Mouse (Mus musculus) midbrain, embryonic 16.5 days (tissue): ENCODE results near the gene C77080. TPM values are rescaled to one million over a fixed set of nuclear protein-coding genes. Genes with fewer than 3 reads are reported as not detected.

ENCODE experiments used
- ATAC-seq: fragments of 200-750 bp; cut with Nextera tagmentation; 2 replicates; pipeline ENCODE4 v1.8.0; 2017; ENCODE audit warnings: moderate TSS enrichment
- H3K27ac ChIP-seq: fragments of 300-500 bp; sonication (generic); 2 replicates; pipeline ENCODE4 v1.5.1; 2014; ENCODE audit warnings: mild to moderate bottlenecking, low read length, mixed read lengths
- H3K27me3 ChIP-seq: fragments of 300-500 bp; sonication (generic); 2 replicates; pipeline ENCODE4 v1.6.1; 2014; ENCODE audit warnings: low read depth, low read length, mixed read lengths; ENCODE audit not compliant: control insufficient read depth, insufficient read depth
- H3K36me3 ChIP-seq: fragments of 300-500 bp; sonication (generic); 2 replicates; pipeline ENCODE4 v1.6.1; 2014; ENCODE audit warnings: mild to moderate bottlenecking, low read length, moderate library complexity, mixed read lengths; ENCODE audit not compliant: control insufficient read depth, insufficient read depth
- H3K4me1 ChIP-seq: fragments of 300-500 bp; sonication (generic); 2 replicates; pipeline ENCODE4 v1.6.1; 2014; ENCODE audit warnings: mild to moderate bottlenecking, low read length, mixed read lengths; ENCODE audit not compliant: control insufficient read depth, insufficient read depth
- H3K4me2 ChIP-seq: fragments of 300-500 bp; sonication (generic); 2 replicates; pipeline ENCODE4 v1.6.1; 2014; ENCODE audit warnings: mild to moderate bottlenecking, low read length, mixed read lengths
- H3K4me3 ChIP-seq: fragments of 300-500 bp; sonication (generic); 2 replicates; pipeline ENCODE4 v1.5.1; 2014; ENCODE audit warnings: low read depth, mild to moderate bottlenecking, low read length, moderate library complexity, mixed read lengths
- H3K9ac ChIP-seq: fragments of 300-500 bp; sonication (generic); 2 replicates; pipeline ENCODE4 v1.6.1; 2014; ENCODE audit warnings: low read depth, low read length, mixed read lengths
- H3K9me3 ChIP-seq: fragments of 300-500 bp; sonication (generic); replicated peaks from 2 replicates; pipeline ENCODE4 v1.6.1; 2014; ENCODE audit warnings: mild to moderate bottlenecking, low read length, mixed read lengths; ENCODE audit not compliant: control insufficient read depth, poor library complexity, severe bottlenecking
- WGBS: fragments of 180-500 bp; shearing (Covaris S2); extraction: QIAGEN DNeasy Blood & Tissue Kit; methylation state at CpG from one replicate; pipeline ENCODE4 v1.1.7; 2014; 5-methylcytosine and 5-hydroxymethylcytosine counted together
- polyA plus RNA-seq: library from polyadenylated mRNA; unstranded; fragments of >200 nt; fragmentation: Nextera tagmentation; extraction: Ambion mirVana; gene quantifications from 2 replicates; pipeline ENCODE4 v1.2.1, GENCODE M21; 2015

Gene C77080
- polyA plus RNA-seq, 1 experiment from 2014 or later: 6.7 TPM

GRCm38 (mm10) chr4:129293702-129294101 is 32.5 kb upstream of the C77080 start:
- no peak for ATAC-seq
- Histone ChIP-seq H3K9ac (no peak overlapping the region), H3K9me3 (no peaks in the 10 kb centered on the region), H3K36me3 (no peaks in the 10 kb centered on the region), H3K4me2 (no peak overlapping the region), H3K4me3 (no peak overlapping the region), H3K27ac (no peak overlapping the region), H3K27me3 (no peaks in the 10 kb centered on the region), H3K4me1 (no peaks in the 10 kb centered on the region)
- 32% methylated on average over 16 of the region's 16 CpGs for WGBS

DNA sequence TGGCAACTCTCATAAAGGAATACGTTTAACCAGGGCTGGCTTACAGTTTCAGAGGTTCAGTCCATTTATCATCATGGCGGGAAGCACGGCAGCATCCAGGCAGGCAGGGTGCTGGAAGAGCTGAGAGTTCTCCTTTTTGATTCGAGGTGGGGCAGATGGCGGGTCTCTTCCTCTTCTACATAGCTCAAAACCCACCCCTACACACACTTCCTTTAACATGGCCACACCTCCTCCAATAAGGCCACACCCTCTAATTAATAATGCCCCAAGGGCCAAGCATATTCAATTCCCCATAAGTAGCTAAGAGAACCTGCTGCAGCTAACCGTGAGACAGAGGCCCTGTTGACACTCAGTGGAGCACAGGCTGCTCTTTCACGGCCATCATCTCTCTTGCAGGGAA is 31.6 kb upstream of the C77080 start:
- WGBS: 66% methylated on average over 7 of the region's 7 CpGs
- no peaks in the 10 kb centered on the region for H3K27me3 ChIP-seq
- H3K4me2 ChIP-seq: no peak overlapping the region
- no peaks in the 10 kb centered on the region for H3K4me1 ChIP-seq
- H3K36me3 ChIP-seq: no peaks in the 10 kb centered on the region
- no peak overlapping the region for H3K9ac ChIP-seq
- no peak for ATAC-seq
- no peak overlapping the region for H3K27ac ChIP-seq
- H3K4me3 ChIP-seq: no peak overlapping the region
- H3K9me3 ChIP-seq: no peaks in the 10 kb centered on the region

GRCm38 (mm10) chr4:129289671-129290070 is 28.5 kb upstream of the C77080 start:
- WGBS: 94% methylated on average over 8 of the region's 8 CpGs
- Histone ChIP-seq H3K9me3 (no peaks in the 10 kb centered on the region), H3K27ac (no peak overlapping the region), H3K4me1 (peaks cover 11% of the 10 kb centered on the region), H3K4me3 (no peak overlapping the region), H3K27me3 (no peaks in the 10 kb centered on the region; the same call in 1 of the 2 replicates), H3K36me3 (no peaks in the 10 kb centered on the region), H3K4me2 (no peak overlapping the region), H3K9ac (no peak overlapping the region)
- ATAC-seq: no peak

DNA sequence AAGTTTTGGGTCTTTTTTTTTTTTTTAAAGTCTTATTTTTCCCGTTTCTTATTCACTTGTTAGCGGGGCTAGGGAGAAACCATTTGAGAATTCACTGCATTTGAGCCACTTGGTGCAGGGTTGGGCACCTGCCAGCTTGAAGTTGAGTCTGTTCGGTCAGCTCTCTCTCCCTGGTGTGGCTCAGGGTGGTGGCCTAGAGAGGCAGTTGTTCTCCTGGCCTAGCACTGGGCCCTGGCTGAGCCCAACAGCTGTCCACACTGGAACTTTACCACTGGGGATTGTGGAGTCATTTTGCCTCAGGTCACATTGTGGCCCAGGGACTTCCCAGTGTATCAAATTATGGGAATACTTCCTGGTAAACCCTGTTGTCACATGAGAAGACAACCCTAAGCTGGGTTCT is 26.9 kb upstream of the C77080 start:
- WGBS: 29% methylated on average over 3 of the region's 3 CpGs
- Histone ChIP-seq H3K27ac (no peak overlapping the region), H3K9ac (no peak overlapping the region), H3K4me2 (peak overlapping the region; percentile 85), H3K27me3 (no peaks in the 10 kb centered on the region; the same call in 1 of the 2 replicates), H3K4me1 (peaks cover 11% of the 10 kb centered on the region), H3K4me3 (peak overlapping the region; percentile 49; the same call in 1 of the 2 replicates), H3K36me3 (no peaks in the 10 kb centered on the region), H3K9me3 (no peaks in the 10 kb centered on the region)
- no peak for ATAC-seq

DNA sequence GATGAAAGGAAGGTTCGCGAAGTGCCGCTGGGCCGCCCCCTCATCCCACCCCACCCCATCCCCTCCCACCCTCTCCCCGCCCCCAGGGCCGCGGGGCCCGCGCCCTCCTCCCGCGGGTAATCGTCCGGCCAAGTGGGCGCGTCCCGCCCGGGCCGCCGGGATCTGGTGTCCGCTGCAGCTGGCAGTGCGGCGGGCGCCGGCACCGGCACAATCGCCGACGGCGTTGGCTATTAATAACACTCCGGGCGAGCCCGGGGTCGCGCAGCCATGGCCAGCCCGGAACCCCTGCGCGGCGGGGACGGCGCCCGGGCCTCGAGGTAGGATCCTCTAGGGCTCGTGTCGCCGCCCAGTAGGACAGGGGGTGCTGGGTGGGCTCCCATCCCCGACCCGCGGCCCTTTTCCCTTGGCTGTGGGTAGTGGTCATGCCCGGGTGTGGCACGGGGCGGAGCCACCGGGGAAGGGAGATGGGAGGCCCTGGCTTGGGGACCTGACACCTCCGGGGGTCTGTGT is 26.3 kb upstream of the C77080 start, which contains the start of gene Sync:
Gene Sync, plus strand, starts transcription at position 146 of the 510 bp plus-strand sequence.
- peak within 1 kb of the TSS; percentile 49 for H3K4me3 ChIP-seq
- peaks cover 11% of the 10 kb centered on the region for H3K4me1 ChIP-seq
- no peak within 1 kb of the TSS for H3K27ac ChIP-seq
- H3K36me3 ChIP-seq: no peaks in the 10 kb centered on the region
- peak within 1 kb of the TSS; percentile 85 for H3K4me2 ChIP-seq
- H3K9ac ChIP-seq: peak within 1 kb of the TSS; percentile 66
- no peaks in the 10 kb centered on the region for H3K9me3 ChIP-seq
- ATAC-seq: no peak
- WGBS: 1% methylated on average over 44 of the region's 53 CpGs
- no peaks in the 10 kb centered on the region; the same call in 1 of the 2 replicates for H3K27me3 ChIP-seq

DNA sequence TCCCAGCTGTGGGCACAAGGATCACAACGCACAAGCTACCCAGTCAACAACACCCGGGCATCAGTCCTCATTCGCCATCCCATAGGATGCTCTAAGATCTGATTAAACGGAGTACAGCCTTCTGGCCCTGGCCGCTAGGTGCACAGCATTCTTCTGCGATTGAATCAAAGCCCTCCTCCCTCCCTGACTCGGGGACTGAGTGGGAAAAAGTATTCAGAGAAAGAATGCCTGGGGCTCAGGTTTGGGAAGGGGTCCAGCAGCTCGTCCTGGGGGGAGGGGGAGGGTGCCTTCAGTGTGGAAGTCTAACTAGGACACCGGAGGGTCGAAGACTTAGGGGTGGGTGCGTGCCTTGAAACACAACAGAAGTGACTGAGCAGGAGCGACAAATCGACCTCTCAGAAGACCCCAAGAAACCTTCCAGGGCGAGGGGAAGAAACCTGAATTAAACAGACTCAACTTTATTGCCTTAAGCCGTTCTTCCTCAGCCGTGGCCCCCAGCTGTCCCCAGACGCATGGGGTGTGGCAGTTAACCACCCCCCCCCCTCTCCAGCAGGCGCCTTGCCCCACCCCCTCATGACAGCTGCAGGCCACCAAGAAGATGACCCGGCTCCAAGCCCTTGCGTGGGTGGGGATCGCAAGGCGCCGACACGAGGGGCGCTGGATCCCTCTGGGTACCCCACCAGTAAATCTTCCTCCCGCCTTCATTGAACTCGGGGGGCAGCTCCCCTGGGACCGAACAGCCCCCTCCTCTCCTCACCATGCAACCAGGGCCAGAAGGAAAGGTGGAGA is 25.7 kb upstream of the C77080 start:
- WGBS: 2% methylated on average over 28 of the region's 28 CpGs
- no peak for ATAC-seq
- H3K36me3 ChIP-seq: no peaks in the 10 kb centered on the region
- H3K27ac ChIP-seq: no peak overlapping the region
- H3K4me1 ChIP-seq: peaks cover 11% of the 10 kb centered on the region
- H3K27me3 ChIP-seq: no peaks in the 10 kb centered on the region; the same call in 1 of the 2 replicates
- no peaks in the 10 kb centered on the region for H3K9me3 ChIP-seq
- peak overlapping the region; percentile 85 for H3K4me2 ChIP-seq
- peak overlapping the region; percentile 49 for H3K4me3 ChIP-seq
- H3K9ac ChIP-seq: peak overlapping the region; percentile 66

- no peak; the same call in 1 of the 2 replicates for ATAC-seq
- 65% methylated on average over 5 of the region's 5 CpGs for WGBS
- no peaks in the 10 kb centered on the region; the same call in 1 of the 2 replicates for H3K27me3 ChIP-seq
- H3K36me3 ChIP-seq: no peaks in the 10 kb centered on the region
- H3K4me2 ChIP-seq: peak overlapping the region; percentile 85; the same call in 1 of the 2 replicates
- H3K9me3 ChIP-seq: no peaks in the 10 kb centered on the region
- no peak overlapping the region for H3K9ac ChIP-seq
- H3K4me3 ChIP-seq: no peak overlapping the region
- H3K4me1 ChIP-seq: peaks cover 11% of the 10 kb centered on the region
- H3K27ac ChIP-seq: no peak overlapping the region
Measured at GRCm38 (mm10) chr4:129286001-129286682, 24.9 kb upstream of the C77080 start.

- ATAC-seq: no peak
- Histone ChIP-seq H3K4me3 (no peak overlapping the region), H3K36me3 (no peaks in the 10 kb centered on the region), H3K4me2 (no peak overlapping the region), H3K9me3 (no peaks in the 10 kb centered on the region), H3K27me3 (no peaks in the 10 kb centered on the region; the same call in 1 of the 2 replicates), H3K9ac (no peak overlapping the region), H3K27ac (no peak overlapping the region), H3K4me1 (peaks cover 11% of the 10 kb centered on the region)
- 88% methylated on average over 2 of the region's 2 CpGs for WGBS
Measured at GRCm38 (mm10) chr4:129284685-129285084, 23.5 kb upstream of the C77080 start.

- Histone ChIP-seq H3K27ac (no peak overlapping the region), H3K9ac (no peak overlapping the region), H3K4me2 (no peak overlapping the region), H3K4me1 (peaks cover 11% of the 10 kb centered on the region), H3K9me3 (no peaks in the 10 kb centered on the region), H3K27me3 (no peaks in the 10 kb centered on the region; the same call in 1 of the 2 replicates), H3K4me3 (no peak overlapping the region), H3K36me3 (no peaks in the 10 kb centered on the region)
- ATAC-seq: no peak
- WGBS: 83% methylated on average over 5 of the region's 5 CpGs
Measured at GRCm38 (mm10) chr4:129283226-129283625, 22.0 kb upstream of the C77080 start.
